Mouse (Mus musculus): ENCODE data around the gene Ddn. TPM values are rescaled to one million over a fixed set of nuclear protein-coding genes. Genes with fewer than 3 reads are reported as not detected.

The Ddn gene
- polyA plus RNA-seq, 1 experiment from 2014 or later, result 0.48 TPM

DNA sequence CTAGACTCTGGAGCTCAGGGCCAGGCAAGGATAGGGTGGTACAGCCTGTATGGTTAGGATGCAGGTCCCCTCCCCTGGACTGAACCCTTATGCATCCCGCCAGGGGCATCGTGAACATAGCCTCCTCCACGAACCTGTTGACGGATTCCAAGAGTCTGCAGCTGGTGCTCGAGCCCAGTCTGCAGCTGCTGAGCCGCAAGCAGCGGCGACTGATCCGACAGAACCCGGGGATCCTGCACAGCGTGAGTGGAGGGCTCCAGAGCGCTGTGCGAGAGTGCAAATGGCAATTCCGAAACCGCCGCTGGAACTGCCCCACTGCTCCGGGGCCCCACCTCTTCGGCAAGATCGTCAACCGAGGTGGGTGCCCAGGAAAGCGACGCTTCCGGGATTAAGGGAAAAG lies 18.5 kb downstream of the Ddn start:
- no peak for ATAC-seq (ENCODE audit: low FRiP score, low read depth)

DNA sequence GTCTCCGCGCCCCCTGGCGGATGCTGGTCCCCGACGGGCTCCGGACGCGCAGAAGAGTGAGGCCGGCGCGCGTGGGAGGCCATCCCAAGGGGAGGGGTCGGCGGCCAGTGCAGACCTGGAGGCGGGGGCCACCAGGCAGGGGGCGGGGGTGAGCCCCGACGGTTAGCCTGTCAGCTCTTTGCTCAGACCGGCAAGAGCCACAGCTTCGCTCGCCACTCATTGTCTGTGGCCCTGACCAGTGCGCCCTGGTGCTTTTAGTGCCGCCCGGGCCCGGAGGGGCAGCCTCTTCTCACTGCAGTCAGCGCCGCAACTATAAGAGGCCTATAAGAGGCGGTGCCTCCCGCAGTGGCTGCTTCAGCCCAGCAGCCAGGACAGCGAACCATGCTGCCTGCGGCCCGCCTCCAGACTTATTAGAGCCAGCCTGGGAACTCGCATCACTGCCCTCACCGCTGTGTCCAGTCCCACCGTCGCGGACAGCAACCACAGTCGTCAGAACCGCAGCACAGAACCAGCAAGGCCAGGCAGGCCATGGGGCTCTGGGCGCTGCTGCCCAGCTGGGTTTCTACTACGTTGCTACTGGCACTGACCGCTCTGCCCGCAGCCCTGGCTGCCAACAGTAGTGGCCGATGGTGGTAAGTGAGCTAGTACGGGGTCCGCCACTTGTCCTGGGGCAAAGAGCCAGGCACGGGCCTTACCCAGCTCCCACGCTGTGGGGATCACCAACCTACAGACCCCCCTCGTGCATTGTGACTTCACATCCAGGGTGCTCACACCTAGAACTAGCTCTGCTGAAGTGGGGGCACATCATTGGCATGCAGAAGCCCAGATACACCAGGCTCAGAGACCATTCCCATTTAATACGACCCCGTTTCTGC lies 19.4 kb downstream of the Ddn start, which contains the start of gene Wnt1:
Gene Wnt1 (plus strand): TSS at position 197 of the 875 bp plus-strand sequence.
- peak within 1 kb of the TSS; percentile 36 for H3K4me3 ChIP-seq
- peaks cover 28% of the 10 kb centered on the region for H3K4me1 ChIP-seq (replicated peaks)
- H3K27me3 ChIP-seq, result peaks cover 82% of the 10 kb centered on the region
- peak within 1 kb of the TSS; percentile 34; the same call in 1 of the 2 replicates for H3K4me2 ChIP-seq
- H3K9ac ChIP-seq, result no peak within 1 kb of the TSS
- H3K27ac ChIP-seq (replicated peaks), result no peak within 1 kb of the TSS
- ATAC-seq (ENCODE audit: low FRiP score, low read depth), result 0 out of 2 replicates have a peak, but pooled peaks have one; percentile 23
- WGBS, result 2% methylated on average over 48 of the region's 51 CpGs
- H3K9me3 ChIP-seq, result no peaks in the 10 kb centered on the region
- H3K36me3 ChIP-seq, result no peaks in the 10 kb centered on the region

More for the DNA sequence above, 18.5 kb downstream of the Ddn start:
- H3K27ac ChIP-seq (replicated peaks), result no peak overlapping the region
- H3K27me3 ChIP-seq, result peaks cover 91% of the 10 kb centered on the region
- no peaks in the 10 kb centered on the region for H3K36me3 ChIP-seq
- H3K4me2 ChIP-seq, result peak overlapping the region; percentile 34
- WGBS, result under 1% methylated on average over 23 of the region's 23 CpGs
- peak overlapping the region; percentile 36 for H3K4me3 ChIP-seq
- H3K9ac ChIP-seq, result no peak overlapping the region
- no peaks in the 10 kb centered on the region for H3K9me3 ChIP-seq
- H3K4me1 ChIP-seq (replicated peaks), result peaks cover 28% of the 10 kb centered on the region

DNA sequence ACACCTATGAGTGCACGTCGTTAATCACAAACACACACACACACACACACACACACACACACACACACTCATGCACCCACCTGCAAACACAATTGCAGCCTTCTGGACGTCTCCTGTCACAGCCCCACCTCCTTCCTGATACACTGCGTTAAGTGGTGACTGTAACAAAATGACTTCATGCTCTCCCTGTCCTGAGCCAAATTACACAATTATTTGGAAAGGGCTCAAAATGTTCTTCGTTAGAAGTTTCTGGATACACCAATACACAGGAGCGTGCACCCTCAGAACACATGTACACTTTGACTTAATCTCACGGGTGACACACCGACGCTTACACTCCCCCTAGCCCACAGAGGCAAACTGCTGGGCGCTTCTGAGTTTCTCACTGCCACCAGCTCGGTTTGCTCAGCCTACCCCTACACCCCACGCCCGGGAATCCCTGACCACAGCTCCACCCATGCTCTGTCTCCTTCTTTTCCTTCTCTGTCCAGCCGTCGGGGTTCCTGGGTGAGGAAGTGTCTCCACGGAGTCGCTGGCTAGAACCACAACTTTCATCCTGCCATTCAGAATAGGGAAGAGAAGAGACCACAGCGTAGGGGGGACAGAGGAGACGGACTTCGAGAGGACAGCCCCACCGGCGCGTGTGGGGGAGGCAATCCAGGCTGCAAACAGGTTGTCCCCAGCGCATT lies 20.2 kb downstream of the Ddn start:
- ATAC-seq (ENCODE audit: low FRiP score, low read depth), result no peak
- H3K36me3 ChIP-seq, result no peaks in the 10 kb centered on the region
- H3K4me2 ChIP-seq, result 0 out of 2 replicates have a peak overlapping the region, but pooled peaks have one; percentile 7
- no peaks in the 10 kb centered on the region for H3K9me3 ChIP-seq
- no peak overlapping the region for H3K27ac ChIP-seq (replicated peaks)
- H3K4me3 ChIP-seq, result peak overlapping the region; percentile 18; the same call in 1 of the 2 replicates
- H3K4me1 ChIP-seq (replicated peaks), result peaks cover 28% of the 10 kb centered on the region
- H3K27me3 ChIP-seq, result peaks cover 77% of the 10 kb centered on the region
- H3K9ac ChIP-seq, result no peak overlapping the region
- WGBS, result 11% methylated on average over 24 of the region's 24 CpGs

DNA sequence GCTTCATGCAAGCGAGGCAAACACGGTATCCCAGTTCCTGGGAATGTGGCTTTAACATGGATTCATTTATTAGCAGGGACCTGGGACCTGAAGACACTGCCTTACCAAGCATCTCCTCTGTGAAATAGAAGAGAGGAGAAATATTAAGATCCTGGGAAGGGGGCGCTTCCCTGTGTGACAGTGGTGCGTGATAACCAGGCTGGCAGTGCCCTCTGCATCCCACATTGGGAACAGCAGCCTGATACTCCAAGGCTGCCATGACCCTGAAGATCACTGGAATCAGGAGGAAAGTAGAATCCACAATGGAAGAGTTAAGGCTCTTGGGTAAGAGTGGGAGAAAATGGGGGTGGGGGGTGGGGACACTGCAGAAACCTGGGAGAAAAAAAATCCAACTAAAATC lies 21.4 kb downstream of the Ddn start:
- Histone ChIP-seq H3K27ac (replicated peaks) (no peak overlapping the region), H3K4me1 (replicated peaks) (peaks cover 24% of the 10 kb centered on the region), H3K27me3 (peaks cover 65% of the 10 kb centered on the region), H3K9ac (no peak overlapping the region), H3K9me3 (no peaks in the 10 kb centered on the region), H3K36me3 (no peaks in the 10 kb centered on the region), H3K4me2 (no peak overlapping the region), H3K4me3 (no peak overlapping the region)
- 39% methylated on average over 4 of the region's 4 CpGs for WGBS
- no peak for ATAC-seq (ENCODE audit: low FRiP score, low read depth)

DNA sequence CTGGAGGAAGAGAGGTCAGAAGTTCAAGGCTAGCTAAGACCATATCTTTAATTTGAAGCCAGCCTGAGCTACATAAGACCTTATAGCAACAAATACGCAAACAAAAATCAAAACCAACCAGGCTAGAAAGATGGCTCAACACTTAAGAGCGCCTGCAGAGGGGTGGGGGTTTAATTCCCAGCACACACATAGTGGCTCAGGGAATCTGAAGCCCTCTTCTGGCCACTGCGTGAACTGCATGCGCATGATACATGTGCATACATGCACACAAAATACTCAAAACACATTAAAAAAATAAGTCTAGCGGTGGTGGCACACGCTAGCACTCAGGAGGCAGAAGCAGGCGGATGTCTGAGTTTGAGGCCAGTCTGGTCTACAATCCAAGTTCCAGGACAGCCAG lies 23.5 kb downstream of the Ddn start:
- H3K36me3 ChIP-seq, result no peaks in the 10 kb centered on the region
- H3K27me3 ChIP-seq, result peaks cover 63% of the 10 kb centered on the region
- no peak overlapping the region for H3K9ac ChIP-seq
- H3K27ac ChIP-seq (replicated peaks), result no peak overlapping the region
- no peak overlapping the region for H3K4me2 ChIP-seq
- no peak for ATAC-seq (ENCODE audit: low FRiP score, low read depth)
- 35% methylated on average over 7 of the region's 7 CpGs for WGBS
- peaks cover 9% of the 10 kb centered on the region for H3K4me1 ChIP-seq (replicated peaks)
- H3K4me3 ChIP-seq, result no peak overlapping the region
- H3K9me3 ChIP-seq, result no peaks in the 10 kb centered on the region

DNA sequence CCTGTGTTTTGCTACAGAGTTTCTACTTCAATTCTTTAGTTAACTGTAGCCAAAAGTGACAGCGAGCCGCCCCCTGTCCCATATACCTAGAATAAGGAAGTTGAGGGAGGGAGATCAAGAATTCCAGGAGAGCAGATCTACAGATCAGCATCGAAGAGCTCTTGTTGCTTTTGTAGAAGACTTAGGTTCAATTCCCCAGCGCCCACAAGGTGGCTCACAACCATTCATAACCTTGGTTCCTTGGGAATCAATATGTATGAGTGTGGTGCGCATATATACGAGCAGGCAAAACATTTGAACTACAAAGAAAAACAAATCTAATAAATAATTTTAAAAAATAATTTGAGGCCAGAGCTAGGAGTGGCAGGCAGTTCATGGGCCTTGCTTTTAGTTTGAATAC lies 28.1 kb downstream of the Ddn start:
- H3K27ac ChIP-seq (replicated peaks), result no peak overlapping the region
- no peak overlapping the region for H3K4me3 ChIP-seq
- 28% methylated on average over 6 of the region's 6 CpGs for WGBS
- no peak overlapping the region for H3K9ac ChIP-seq
- H3K36me3 ChIP-seq, result no peaks in the 10 kb centered on the region
- no peak for ATAC-seq (ENCODE audit: low FRiP score, low read depth)
- peaks cover 65% of the 10 kb centered on the region for H3K27me3 ChIP-seq
- peaks cover 24% of the 10 kb centered on the region for H3K4me1 ChIP-seq (replicated peaks)
- no peaks in the 10 kb centered on the region for H3K9me3 ChIP-seq
- H3K4me2 ChIP-seq, result no peak overlapping the region

DNA sequence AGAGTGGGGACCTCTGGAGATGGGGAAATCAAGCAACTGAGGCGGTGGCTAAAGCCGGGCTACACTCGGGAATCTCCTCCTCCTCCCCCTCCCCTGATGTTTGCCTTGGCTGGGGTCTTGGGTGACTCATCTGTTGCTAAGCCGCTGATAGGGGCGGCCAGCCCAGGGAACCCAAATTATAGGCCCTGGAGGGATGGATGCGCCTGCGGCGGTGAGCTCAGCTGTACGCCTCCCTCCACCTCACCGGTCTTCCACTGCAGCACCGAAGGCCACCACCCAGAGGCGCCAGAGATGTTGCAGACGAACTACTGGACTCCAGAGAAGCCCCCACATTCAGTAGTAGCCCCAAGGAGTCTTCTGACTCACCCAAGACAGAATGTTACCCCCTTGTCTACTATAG lies 28.7 kb downstream of the Ddn start:
- no peak for ATAC-seq (ENCODE audit: low FRiP score, low read depth)
- no peaks in the 10 kb centered on the region for H3K36me3 ChIP-seq
- no peaks in the 10 kb centered on the region for H3K9me3 ChIP-seq
- H3K27me3 ChIP-seq, result peaks cover 71% of the 10 kb centered on the region
- no peak overlapping the region for H3K9ac ChIP-seq
- under 1% methylated on average over 13 of the region's 13 CpGs for WGBS
- H3K27ac ChIP-seq (replicated peaks), result no peak overlapping the region
- H3K4me2 ChIP-seq, result no peak overlapping the region
- no peak overlapping the region for H3K4me3 ChIP-seq
- H3K4me1 ChIP-seq (replicated peaks), result peaks cover 25% of the 10 kb centered on the region

DNA sequence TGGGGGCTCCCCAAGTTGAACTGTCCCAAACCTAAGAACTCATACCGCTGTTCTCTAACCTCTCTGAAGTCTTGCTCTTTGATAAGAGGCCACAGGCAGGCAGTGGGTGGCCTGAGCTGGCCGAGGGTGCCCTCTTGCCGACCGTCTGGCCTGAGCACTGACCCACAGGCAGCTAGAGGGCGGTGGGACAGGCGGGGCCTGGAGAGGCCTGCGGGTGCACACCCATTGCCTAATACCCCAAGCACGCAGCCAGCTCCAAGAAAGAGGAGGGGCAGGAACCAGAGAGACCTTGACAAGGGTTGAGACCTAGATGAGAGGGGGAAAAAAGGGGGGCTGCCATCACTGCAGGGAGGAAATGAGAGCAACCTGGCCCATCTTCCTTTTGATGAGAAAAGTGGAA lies 29.2 kb downstream of the Ddn start:
- WGBS, result 1% methylated on average over 8 of the region's 8 CpGs
- ATAC-seq (ENCODE audit: low FRiP score, low read depth), result no peak
- Histone ChIP-seq H3K27me3 (peaks cover 76% of the 10 kb centered on the region), H3K4me2 (no peak overlapping the region), H3K27ac (replicated peaks) (no peak overlapping the region), H3K4me1 (replicated peaks) (peaks cover 25% of the 10 kb centered on the region), H3K9ac (no peak overlapping the region), H3K9me3 (no peaks in the 10 kb centered on the region), H3K36me3 (no peaks in the 10 kb centered on the region), H3K4me3 (no peak overlapping the region)

DNA sequence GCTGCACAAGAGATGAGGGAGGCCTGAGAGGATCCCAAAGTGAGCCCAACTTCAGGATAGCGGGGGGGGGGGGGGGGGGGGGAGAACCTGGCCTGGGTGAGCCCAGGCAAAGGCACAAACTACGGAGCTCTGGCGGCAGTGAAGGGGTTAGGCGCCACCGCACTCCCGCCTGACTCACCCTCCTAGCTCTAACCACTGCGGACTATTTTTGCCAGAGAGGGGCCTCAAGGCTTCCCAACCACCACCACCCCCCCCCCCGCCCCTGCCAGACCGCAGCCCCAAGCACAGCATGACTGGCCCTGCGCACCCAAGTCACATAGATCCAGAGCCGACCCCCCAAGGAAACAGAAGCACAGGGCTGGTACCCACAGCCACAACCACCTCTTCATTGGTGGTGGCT lies 30.5 kb downstream of the Ddn start:
- no peaks in the 10 kb centered on the region for H3K36me3 ChIP-seq
- no peaks in the 10 kb centered on the region for H3K9me3 ChIP-seq
- ATAC-seq (ENCODE audit: low FRiP score, low read depth), result no peak
- no peak overlapping the region for H3K4me3 ChIP-seq
- no peak overlapping the region for H3K4me2 ChIP-seq
- no peak overlapping the region for H3K9ac ChIP-seq
- H3K27ac ChIP-seq (replicated peaks), result no peak overlapping the region
- 6% methylated on average over 9 of the region's 11 CpGs for WGBS
- peaks cover 86% of the 10 kb centered on the region for H3K27me3 ChIP-seq
- peaks cover 25% of the 10 kb centered on the region for H3K4me1 ChIP-seq (replicated peaks)

DNA sequence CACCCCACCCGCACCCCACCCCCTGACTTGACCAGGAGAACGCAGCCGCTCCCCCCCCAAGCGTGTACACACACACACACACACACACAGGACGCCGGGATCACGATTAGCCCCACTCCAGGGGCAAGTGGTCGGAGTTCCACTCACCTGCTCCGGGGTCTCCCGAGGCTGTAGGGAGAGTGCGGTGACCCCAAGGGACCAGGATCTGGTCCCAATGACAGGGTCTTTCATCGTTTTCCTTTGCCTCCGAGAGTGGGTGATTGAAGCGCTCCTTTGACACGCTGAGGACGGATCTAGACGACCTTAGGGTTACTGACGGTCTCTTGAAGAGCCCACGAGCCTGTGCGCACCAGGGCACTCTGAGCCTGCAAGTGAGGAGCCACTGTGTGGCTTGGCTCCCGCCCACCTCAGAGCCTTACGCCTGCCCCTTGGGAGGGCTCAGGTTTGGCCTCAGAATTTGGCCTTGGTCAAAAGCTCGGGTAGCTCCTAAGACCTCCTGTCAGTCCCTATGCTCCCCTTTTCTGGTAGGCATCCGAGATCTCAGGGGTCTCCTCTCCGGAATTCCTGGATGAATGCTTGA lies 31.0 kb downstream of the Ddn start:
- H3K36me3 ChIP-seq, result no peaks in the 10 kb centered on the region
- H3K27me3 ChIP-seq, result peaks cover 91% of the 10 kb centered on the region
- no peak overlapping the region for H3K9ac ChIP-seq
- peak overlapping the region; percentile 52 for H3K4me2 ChIP-seq
- no peaks in the 10 kb centered on the region for H3K9me3 ChIP-seq
- under 1% methylated on average over 25 of the region's 25 CpGs for WGBS
- H3K27ac ChIP-seq (replicated peaks), result no peak overlapping the region
- peak overlapping the region; percentile 33 for H3K4me3 ChIP-seq
- peaks cover 25% of the 10 kb centered on the region for H3K4me1 ChIP-seq (replicated peaks)
- no peak for ATAC-seq (ENCODE audit: low FRiP score, low read depth)

DNA sequence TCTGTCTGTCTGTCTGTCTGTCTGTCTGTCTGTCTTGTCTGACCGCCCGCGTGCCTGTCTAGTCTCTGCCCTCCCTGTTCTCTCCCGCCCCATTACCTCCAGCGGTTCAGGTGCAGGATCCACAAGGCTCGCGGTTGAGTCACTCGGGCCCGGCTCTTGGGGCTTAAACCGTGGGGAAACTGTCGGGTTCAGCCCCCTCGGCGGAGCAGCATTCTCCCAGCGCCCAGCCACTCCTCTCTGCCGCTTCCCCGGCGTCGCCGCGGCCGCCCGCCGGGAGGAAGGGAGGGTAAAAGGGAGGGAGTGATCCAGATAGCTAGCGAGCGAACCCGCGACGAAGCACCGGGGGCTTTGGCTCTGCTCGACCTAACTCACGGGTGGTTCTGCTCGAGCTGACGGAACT lies 31.5 kb downstream of the Ddn start, which contains the start of gene Wnt10b:
Gene Wnt10b (minus strand): TSS at position 389 of the 400 bp plus-strand sequence.
- H3K4me2 ChIP-seq, result peak within 1 kb of the TSS; percentile 52
- under 1% methylated on average over 32 of the region's 33 CpGs for WGBS

More for the DNA sequence above, 31.5 kb downstream of the Ddn start, which contains the start of gene Wnt10b:
- Histone ChIP-seq H3K4me3 (peak within 1 kb of the TSS; percentile 33), H3K9me3 (no peaks in the 10 kb centered on the region), H3K9ac (no peak within 1 kb of the TSS), H3K27ac (replicated peaks) (no peak within 1 kb of the TSS), H3K27me3 (peaks cover 95% of the 10 kb centered on the region), H3K4me1 (replicated peaks) (peaks cover 28% of the 10 kb centered on the region), H3K36me3 (no peaks in the 10 kb centered on the region)
- no peak for ATAC-seq (ENCODE audit: low FRiP score, low read depth)

Measured in hindbrain, embryonic 15.5 days (tissue).